Mouse (Mus musculus): ENCODE results near the gene Ccdc6. TPM values are rescaled to one million over a fixed set of nuclear protein-coding genes. Genes with fewer than 3 reads are reported as not detected.

The Ccdc6 gene
- polyA plus RNA-seq, 1 experiment = 61.8 TPM

DNA sequence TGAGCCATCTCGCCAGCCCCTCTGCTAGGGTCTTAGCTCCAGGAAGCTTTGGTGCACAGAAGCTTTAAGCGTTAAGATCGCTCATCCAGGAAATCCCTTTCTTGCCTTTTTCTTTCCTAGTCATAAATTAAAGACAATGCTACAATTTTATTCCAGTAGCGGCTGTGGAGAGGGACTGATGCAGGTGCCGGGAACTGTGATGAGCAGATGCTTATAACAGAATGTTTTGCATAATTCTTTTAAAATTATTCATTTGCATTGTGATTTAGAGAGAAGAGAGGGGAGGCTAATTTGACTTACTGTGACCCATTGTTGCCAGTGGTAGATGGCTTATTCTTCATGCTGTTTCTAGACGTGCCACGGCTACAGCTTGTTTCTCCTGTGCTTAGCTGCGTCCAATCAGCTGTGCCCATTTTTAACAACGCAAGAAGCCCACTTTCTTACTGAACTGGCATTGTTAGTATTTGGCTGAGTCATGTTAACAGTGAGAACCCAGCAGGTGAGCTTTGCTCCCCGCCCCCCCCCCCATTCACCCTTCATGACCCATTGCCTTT lies 47.2 kb downstream of the Ccdc6 start:
- TF ChIP-seq POLR2A (IDR thresholded peaks at IDR 0.05; ENCODE audit: insufficient read depth, low read length) (no peak), EP300 (IDR thresholded peaks at IDR 0.05; ENCODE audit: insufficient read depth, low read depth, low read length) (no peak), CTCF (IDR thresholded peaks at IDR 0.05; ENCODE audit: low read depth, low read length) (no peak)
- Histone ChIP-seq H3K4me1 (ENCODE audit: control insufficient read depth, insufficient read depth, low read length) (peaks cover 8% of the 10 kb centered on the region), H3K9ac (ENCODE audit: low read depth, poor library complexity, severe bottlenecking) (no peak overlapping the region), H3K27me3 (ENCODE audit: control insufficient read depth, insufficient read depth, low read length, poor library complexity, severe bottlenecking) (no peaks in the 10 kb centered on the region), H3K36me3 (ENCODE audit: control insufficient read depth, insufficient read depth, low read length, poor library complexity, severe bottlenecking) (no peaks in the 10 kb centered on the region), H3K9me3 (replicated peaks; ENCODE audit: control insufficient read depth, insufficient read depth, low read length, poor library complexity, severe bottlenecking) (no peaks in the 10 kb centered on the region), H3K27ac (ENCODE audit: insufficient read depth, low read length) (no peak overlapping the region), H3K4me3 (ENCODE audit: low read depth, low read length) (no peak overlapping the region)

DNA sequence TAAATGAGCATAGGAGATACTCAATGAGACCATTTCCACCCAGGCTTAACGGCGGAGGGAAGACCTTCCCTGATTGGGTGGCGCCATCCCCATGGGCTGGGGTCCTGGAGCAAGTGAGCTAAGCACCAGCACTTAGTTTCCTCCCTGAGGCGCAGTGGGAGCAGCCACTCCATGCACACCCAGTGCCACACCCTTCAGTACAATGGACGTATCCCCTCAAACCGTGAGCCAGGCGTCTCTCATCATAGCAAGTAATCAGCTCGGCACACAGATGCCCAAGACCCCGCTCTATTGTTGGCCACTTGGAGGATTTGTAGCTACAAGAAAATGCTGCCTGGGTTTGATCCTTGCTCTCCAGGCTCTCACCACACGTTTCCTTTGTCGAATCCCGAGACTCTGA lies 49.0 kb downstream of the Ccdc6 start:
- Histone ChIP-seq H3K4me1 (ENCODE audit: control insufficient read depth, insufficient read depth, low read length) (peaks cover 5% of the 10 kb centered on the region), H3K27ac (ENCODE audit: insufficient read depth, low read length) (no peak overlapping the region), H3K27me3 (ENCODE audit: control insufficient read depth, insufficient read depth, low read length, poor library complexity, severe bottlenecking) (no peaks in the 10 kb centered on the region), H3K9ac (ENCODE audit: low read depth, poor library complexity, severe bottlenecking) (no peak overlapping the region), H3K9me3 (replicated peaks; ENCODE audit: control insufficient read depth, insufficient read depth, low read length, poor library complexity, severe bottlenecking) (no peaks in the 10 kb centered on the region), H3K4me3 (ENCODE audit: low read depth, low read length) (no peak overlapping the region), H3K36me3 (ENCODE audit: control insufficient read depth, insufficient read depth, low read length, poor library complexity, severe bottlenecking) (no peaks in the 10 kb centered on the region)
- TF ChIP-seq POLR2A (IDR thresholded peaks at IDR 0.05; ENCODE audit: insufficient read depth, low read length) (no peak), CTCF (IDR thresholded peaks at IDR 0.05; ENCODE audit: low read depth, low read length) (no peak), EP300 (IDR thresholded peaks at IDR 0.05; ENCODE audit: insufficient read depth, low read depth, low read length) (0 out of 2 replicates have a peak, but pooled peaks have one; percentile 54)

- Histone ChIP-seq H3K4me1 (ENCODE audit: control insufficient read depth, insufficient read depth, low read length) (peaks cover 3% of the 10 kb centered on the region), H3K36me3 (ENCODE audit: control insufficient read depth, insufficient read depth, low read length, poor library complexity, severe bottlenecking) (0 out of 2 replicates have a peak, but pooled peaks cover 2% of the 10 kb centered on the region), H3K27ac (ENCODE audit: insufficient read depth, low read length) (no peak overlapping the region), H3K4me3 (ENCODE audit: low read depth, low read length) (no peak overlapping the region), H3K27me3 (ENCODE audit: control insufficient read depth, insufficient read depth, low read length, poor library complexity, severe bottlenecking) (no peaks in the 10 kb centered on the region), H3K9me3 (replicated peaks; ENCODE audit: control insufficient read depth, insufficient read depth, low read length, poor library complexity, severe bottlenecking) (no peaks in the 10 kb centered on the region), H3K9ac (ENCODE audit: low read depth, poor library complexity, severe bottlenecking) (no peak overlapping the region)
- TF ChIP-seq POLR2A (IDR thresholded peaks at IDR 0.05; ENCODE audit: insufficient read depth, low read length) = no peak
- no peak for TF ChIP-seq CTCF (IDR thresholded peaks at IDR 0.05; ENCODE audit: low read depth, low read length)
- no peak for TF ChIP-seq EP300 (IDR thresholded peaks at IDR 0.05; ENCODE audit: insufficient read depth, low read depth, low read length)
Measured at GRCm38 (mm10) chr10:70149093-70149492, 52.2 kb downstream of the Ccdc6 start.

- no peak overlapping the region for H3K27ac ChIP-seq (ENCODE audit: insufficient read depth, low read length)
- H3K36me3 ChIP-seq (ENCODE audit: control insufficient read depth, insufficient read depth, low read length, poor library complexity, severe bottlenecking) = peaks cover 2% of the 10 kb centered on the region; the same call in 1 of the 2 replicates
- H3K9ac ChIP-seq (ENCODE audit: low read depth, poor library complexity, severe bottlenecking) = no peak overlapping the region
Measured at GRCm38 (mm10) chr10:70150301-70150700, 53.4 kb downstream of the Ccdc6 start.

GRCm38 (mm10) chr10:70151171-70151570 lies 54.2 kb downstream of the Ccdc6 start:
- peaks cover 3% of the 10 kb centered on the region for H3K4me1 ChIP-seq (ENCODE audit: control insufficient read depth, insufficient read depth, low read length)

More at GRCm38 (mm10) chr10:70150301-70150700, 53.4 kb downstream of the Ccdc6 start:
- Histone ChIP-seq H3K27me3 (ENCODE audit: control insufficient read depth, insufficient read depth, low read length, poor library complexity, severe bottlenecking) (no peaks in the 10 kb centered on the region), H3K4me1 (ENCODE audit: control insufficient read depth, insufficient read depth, low read length) (peaks cover 3% of the 10 kb centered on the region), H3K9me3 (replicated peaks; ENCODE audit: control insufficient read depth, insufficient read depth, low read length, poor library complexity, severe bottlenecking) (no peaks in the 10 kb centered on the region), H3K4me3 (ENCODE audit: low read depth, low read length) (no peak overlapping the region)
- TF ChIP-seq EP300 (IDR thresholded peaks at IDR 0.05; ENCODE audit: insufficient read depth, low read depth, low read length) (no peak), POLR2A (IDR thresholded peaks at IDR 0.05; ENCODE audit: insufficient read depth, low read length) (no peak), CTCF (IDR thresholded peaks at IDR 0.05; ENCODE audit: low read depth, low read length) (no peak)

DNA sequence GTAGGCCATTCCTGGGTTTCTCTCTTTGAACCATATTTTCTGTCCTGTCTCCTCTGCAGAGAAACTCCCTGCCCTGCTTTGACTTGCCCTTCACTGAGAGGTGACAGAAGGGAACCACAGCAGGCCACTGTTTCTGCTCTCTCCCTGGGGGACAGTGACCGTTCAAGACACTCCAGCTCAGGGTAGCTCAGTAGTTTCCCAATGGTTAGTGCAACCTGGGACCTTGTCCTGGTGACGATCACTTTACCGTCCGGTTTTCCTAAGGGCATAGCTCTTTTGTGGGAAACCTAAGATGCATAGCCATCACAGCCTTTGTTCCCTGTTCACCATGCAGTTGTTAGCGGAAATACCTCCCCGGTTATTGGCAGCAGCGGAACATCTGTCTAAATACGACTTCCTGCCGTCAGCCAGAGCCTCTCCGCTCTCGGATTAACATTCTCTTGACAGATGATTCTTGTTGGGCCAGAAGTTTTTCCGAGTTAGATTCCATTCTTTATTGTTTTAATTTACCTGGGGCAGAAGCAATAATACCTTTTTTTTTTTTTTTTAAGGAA lies 55.3 kb downstream of the Ccdc6 start:
- H3K9ac ChIP-seq (ENCODE audit: low read depth, poor library complexity, severe bottlenecking) = no peak overlapping the region
- H3K4me1 ChIP-seq (ENCODE audit: control insufficient read depth, insufficient read depth, low read length) = peaks cover 3% of the 10 kb centered on the region
- H3K27me3 ChIP-seq (ENCODE audit: control insufficient read depth, insufficient read depth, low read length, poor library complexity, severe bottlenecking) = no peaks in the 10 kb centered on the region
- peaks cover 6% of the 10 kb centered on the region; the same call in 1 of the 2 replicates for H3K36me3 ChIP-seq (ENCODE audit: control insufficient read depth, insufficient read depth, low read length, poor library complexity, severe bottlenecking)
- no peak overlapping the region for H3K4me3 ChIP-seq (ENCODE audit: low read depth, low read length)
- no peak for TF ChIP-seq CTCF (IDR thresholded peaks at IDR 0.05; ENCODE audit: low read depth, low read length)
- no peak for TF ChIP-seq EP300 (IDR thresholded peaks at IDR 0.05; ENCODE audit: insufficient read depth, low read depth, low read length)
- H3K27ac ChIP-seq (ENCODE audit: insufficient read depth, low read length) = no peak overlapping the region
- H3K9me3 ChIP-seq (replicated peaks; ENCODE audit: control insufficient read depth, insufficient read depth, low read length, poor library complexity, severe bottlenecking) = no peaks in the 10 kb centered on the region

More at GRCm38 (mm10) chr10:70151171-70151570, 54.2 kb downstream of the Ccdc6 start:
- Histone ChIP-seq H3K27me3 (ENCODE audit: control insufficient read depth, insufficient read depth, low read length, poor library complexity, severe bottlenecking) (no peaks in the 10 kb centered on the region), H3K9me3 (replicated peaks; ENCODE audit: control insufficient read depth, insufficient read depth, low read length, poor library complexity, severe bottlenecking) (no peaks in the 10 kb centered on the region), H3K9ac (ENCODE audit: low read depth, poor library complexity, severe bottlenecking) (no peak overlapping the region), H3K27ac (ENCODE audit: insufficient read depth, low read length) (no peak overlapping the region), H3K4me3 (ENCODE audit: low read depth, low read length) (no peak overlapping the region), H3K36me3 (ENCODE audit: control insufficient read depth, insufficient read depth, low read length, poor library complexity, severe bottlenecking) (peaks cover 2% of the 10 kb centered on the region; the same call in 1 of the 2 replicates)
- no peak for TF ChIP-seq CTCF (IDR thresholded peaks at IDR 0.05; ENCODE audit: low read depth, low read length)
- no peak for TF ChIP-seq EP300 (IDR thresholded peaks at IDR 0.05; ENCODE audit: insufficient read depth, low read depth, low read length)
- TF ChIP-seq POLR2A (IDR thresholded peaks at IDR 0.05; ENCODE audit: insufficient read depth, low read length) = no peak
